Mouse (Mus musculus): ENCODE data around the gene Erbb3. TPM values are rescaled to one million over a fixed set of nuclear protein-coding genes. Genes with fewer than 3 reads are reported as not detected.

Gene Erbb3
- polyA plus RNA-seq, 1 experiment: 39.4 TPM

- no peaks in the 10 kb centered on the region for H3K9me3 ChIP-seq (replicated peaks; ENCODE audit: control insufficient read depth, insufficient read depth, low read length, poor library complexity, severe bottlenecking)
- no peaks in the 10 kb centered on the region for H3K27me3 ChIP-seq (ENCODE audit: control insufficient read depth, insufficient read depth, low read length, poor library complexity, severe bottlenecking)
Observed at GRCm38 (mm10) chr10:128524111-128524731, 65.2 kb downstream of the Erbb3 start.

DNA sequence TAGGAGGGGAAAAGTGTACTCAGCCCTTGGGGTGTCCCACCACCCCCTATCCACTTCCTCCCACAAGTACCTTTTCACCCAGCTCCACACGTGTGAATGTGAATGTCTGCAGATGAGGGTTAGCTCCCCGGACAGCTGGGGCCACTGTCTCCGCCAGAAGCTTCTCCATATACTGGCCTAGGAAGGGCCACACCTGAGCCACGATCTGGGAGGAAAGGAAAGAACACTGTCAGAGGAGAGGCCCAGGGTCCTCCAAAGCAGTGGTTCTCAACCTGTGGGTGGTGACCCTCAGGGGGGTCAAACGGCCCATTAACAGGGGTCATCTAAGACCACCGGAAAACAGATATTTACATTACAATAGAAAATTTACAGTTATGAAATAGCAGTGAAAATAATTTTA is 67.1 kb downstream of the Erbb3 start:
- H3K9ac ChIP-seq (ENCODE audit: low read depth, poor library complexity, severe bottlenecking): no peak overlapping the region
- H3K9me3 ChIP-seq (replicated peaks; ENCODE audit: control insufficient read depth, insufficient read depth, low read length, poor library complexity, severe bottlenecking): no peaks in the 10 kb centered on the region
- no peak overlapping the region for H3K4me3 ChIP-seq (ENCODE audit: low read depth, low read length)
- no peak overlapping the region for H3K27ac ChIP-seq (ENCODE audit: insufficient read depth, low read length)
- no peaks in the 10 kb centered on the region for H3K36me3 ChIP-seq (ENCODE audit: control insufficient read depth, insufficient read depth, low read length, poor library complexity, severe bottlenecking)
- TF ChIP-seq POLR2A (IDR thresholded peaks at IDR 0.05; ENCODE audit: insufficient read depth, low read length) (no peak), EP300 (IDR thresholded peaks at IDR 0.05; ENCODE audit: insufficient read depth, low read depth, low read length) (no peak), CTCF (IDR thresholded peaks at IDR 0.05; ENCODE audit: low read depth, low read length) (no peak)
- no peaks in the 10 kb centered on the region for H3K27me3 ChIP-seq (ENCODE audit: control insufficient read depth, insufficient read depth, low read length, poor library complexity, severe bottlenecking)
- no peaks in the 10 kb centered on the region for H3K4me1 ChIP-seq (ENCODE audit: control insufficient read depth, insufficient read depth, low read length)

More at GRCm38 (mm10) chr10:128524111-128524731, 65.2 kb downstream of the Erbb3 start:
- Histone ChIP-seq H3K4me1 (ENCODE audit: control insufficient read depth, insufficient read depth, low read length) (no peaks in the 10 kb centered on the region), H3K27ac (ENCODE audit: insufficient read depth, low read length) (no peak overlapping the region), H3K4me3 (ENCODE audit: low read depth, low read length) (peak overlapping the region; percentile 85), H3K9ac (ENCODE audit: low read depth, poor library complexity, severe bottlenecking) (peak overlapping the region; percentile 75; the same call in 1 of the 2 replicates), H3K36me3 (ENCODE audit: control insufficient read depth, insufficient read depth, low read length, poor library complexity, severe bottlenecking) (no peaks in the 10 kb centered on the region)
- TF ChIP-seq CTCF (IDR thresholded peaks at IDR 0.05; ENCODE audit: low read depth, low read length) (no peak), EP300 (IDR thresholded peaks at IDR 0.05; ENCODE audit: insufficient read depth, low read depth, low read length) (no peak), POLR2A (IDR thresholded peaks at IDR 0.05; ENCODE audit: insufficient read depth, low read length) (no peak)

- no peaks in the 10 kb centered on the region for H3K27me3 ChIP-seq (ENCODE audit: control insufficient read depth, insufficient read depth, low read length, poor library complexity, severe bottlenecking)
- H3K36me3 ChIP-seq (ENCODE audit: control insufficient read depth, insufficient read depth, low read length, poor library complexity, severe bottlenecking): no peaks in the 10 kb centered on the region
- no peak for TF ChIP-seq CTCF (IDR thresholded peaks at IDR 0.05; ENCODE audit: low read depth, low read length)
- no peak for TF ChIP-seq EP300 (IDR thresholded peaks at IDR 0.05; ENCODE audit: insufficient read depth, low read depth, low read length)
- TF ChIP-seq POLR2A (IDR thresholded peaks at IDR 0.05; ENCODE audit: insufficient read depth, low read length): no peak
- H3K4me3 ChIP-seq (ENCODE audit: low read depth, low read length): no peak overlapping the region
- H3K9ac ChIP-seq (ENCODE audit: low read depth, poor library complexity, severe bottlenecking): no peak overlapping the region
- H3K27ac ChIP-seq (ENCODE audit: insufficient read depth, low read length): no peak overlapping the region
- peaks cover 2% of the 10 kb centered on the region for H3K4me1 ChIP-seq (ENCODE audit: control insufficient read depth, insufficient read depth, low read length)
- H3K9me3 ChIP-seq (replicated peaks; ENCODE audit: control insufficient read depth, insufficient read depth, low read length, poor library complexity, severe bottlenecking): no peaks in the 10 kb centered on the region
Observed at GRCm38 (mm10) chr10:128520591-128520990, 68.9 kb downstream of the Erbb3 start.

- Histone ChIP-seq H3K27me3 (ENCODE audit: control insufficient read depth, insufficient read depth, low read length, poor library complexity, severe bottlenecking) (no peaks in the 10 kb centered on the region), H3K9me3 (replicated peaks; ENCODE audit: control insufficient read depth, insufficient read depth, low read length, poor library complexity, severe bottlenecking) (no peaks in the 10 kb centered on the region), H3K4me3 (ENCODE audit: low read depth, low read length) (no peak overlapping the region), H3K4me1 (ENCODE audit: control insufficient read depth, insufficient read depth, low read length) (peaks cover 4% of the 10 kb centered on the region), H3K27ac (ENCODE audit: insufficient read depth, low read length) (no peak overlapping the region), H3K9ac (ENCODE audit: low read depth, poor library complexity, severe bottlenecking) (no peak overlapping the region), H3K36me3 (ENCODE audit: control insufficient read depth, insufficient read depth, low read length, poor library complexity, severe bottlenecking) (no peaks in the 10 kb centered on the region)
- no peak for TF ChIP-seq EP300 (IDR thresholded peaks at IDR 0.05; ENCODE audit: insufficient read depth, low read depth, low read length)
- TF ChIP-seq CTCF (IDR thresholded peaks at IDR 0.05; ENCODE audit: low read depth, low read length): peak; percentile 78
Observed at GRCm38 (mm10) chr10:128518833-128519232, 70.6 kb downstream of the Erbb3 start.

Other genes with a start within 250 kb of the Erbb3 start
- 18.7 and 20.2 TPM in 2 replicates for gene Coq10a, start 220.7 kb downstream of the Erbb3 start, polyA plus RNA-seq (2011; ENCODE audit: insufficient read depth, insufficient read length, low read depth, missing spikeins)
- 28.8 and 29.0 TPM in 2 replicates for gene Ankrd52, start 212.5 kb downstream of the Erbb3 start, polyA plus RNA-seq (2011; ENCODE audit: insufficient read depth, insufficient read length, low read depth, missing spikeins)
- 0.31 TPM in 1 of 2 replicates, not detected in the other for gene Slc39a5, start 188.4 kb downstream of the Erbb3 start, polyA plus RNA-seq (2011; ENCODE audit: insufficient read depth, insufficient read length, low read depth, missing spikeins)
- gene Nabp2, start 178.2 kb downstream of the Erbb3 start, polyA plus RNA-seq (2011; ENCODE audit: insufficient read depth, insufficient read length, low read depth, missing spikeins): 79.3 and 82.9 TPM in 2 replicates
- 33.3 and 37.4 TPM in 2 replicates for gene Rnf41, start 178.0 kb downstream of the Erbb3 start, polyA plus RNA-seq (2011; ENCODE audit: insufficient read depth, insufficient read length, low read depth, missing spikeins)
- gene Smarcc2, start 130.4 kb downstream of the Erbb3 start, polyA plus RNA-seq (2011; ENCODE audit: insufficient read depth, insufficient read length, low read depth, missing spikeins): 26.3 and 28.6 TPM in 2 replicates
- gene Myl6, start 95.5 kb downstream of the Erbb3 start, polyA plus RNA-seq (2011; ENCODE audit: insufficient read depth, insufficient read length, low read depth, missing spikeins): 642 and 680 TPM in 2 replicates
- gene Myl6b, start 91.0 kb downstream of the Erbb3 start, polyA plus RNA-seq (2011; ENCODE audit: insufficient read depth, insufficient read length, low read depth, missing spikeins): 9.0 and 12.8 TPM in 2 replicates
- 20.1 and 20.5 TPM in 2 replicates for gene Esyt1, start 63.8 kb downstream of the Erbb3 start, polyA plus RNA-seq (2011; ENCODE audit: insufficient read depth, insufficient read length, low read depth, missing spikeins)
- gene Zc3h10, start 41.9 kb downstream of the Erbb3 start, polyA plus RNA-seq (2011; ENCODE audit: insufficient read depth, insufficient read length, low read depth, missing spikeins): 22.4 and 24.6 TPM in 2 replicates
- gene Rpl41, start 40.3 kb downstream of the Erbb3 start, polyA plus RNA-seq (2011; ENCODE audit: insufficient read depth, insufficient read length, low read depth, missing spikeins): 3,771 and 3,978 TPM in 2 replicates
- gene Pa2g4, start 23.7 kb downstream of the Erbb3 start, polyA plus RNA-seq (2011; ENCODE audit: insufficient read depth, insufficient read length, low read depth, missing spikeins): 366 and 396 TPM in 2 replicates
- 1,832 and 1,959 TPM in 2 replicates for gene Rps26, start 37.1 kb upstream of the Erbb3 start, polyA plus RNA-seq (2011; ENCODE audit: insufficient read depth, insufficient read length, low read depth, missing spikeins)
- 9.8 and 11.6 TPM in 2 replicates for gene Ikzf4, start 56.3 kb upstream of the Erbb3 start, polyA plus RNA-seq (2011; ENCODE audit: insufficient read depth, insufficient read length, low read depth, missing spikeins)
- gene Suox, start 84.4 kb upstream of the Erbb3 start, polyA plus RNA-seq (2011; ENCODE audit: insufficient read depth, insufficient read length, low read depth, missing spikeins): 14.3 and 14.4 TPM in 2 replicates
- gene Rab5b, start 106.6 kb upstream of the Erbb3 start, polyA plus RNA-seq (2011; ENCODE audit: insufficient read depth, insufficient read length, low read depth, missing spikeins): 79.0 and 83.6 TPM in 2 replicates
- 3.0 TPM in 2 replicates for gene Pmel, start 114.5 kb upstream of the Erbb3 start, polyA plus RNA-seq (2011; ENCODE audit: insufficient read depth, insufficient read length, low read depth, missing spikeins)
- 81.4 and 82.7 TPM in 2 replicates for gene Cdk2, start 115.4 kb upstream of the Erbb3 start, polyA plus RNA-seq (2011; ENCODE audit: insufficient read depth, insufficient read length, low read depth, missing spikeins)
- gene Dgka, start 155.2 kb upstream of the Erbb3 start, polyA plus RNA-seq (2011; ENCODE audit: insufficient read depth, insufficient read length, low read depth, missing spikeins): 44.7 and 46.7 TPM in 2 replicates
- 53.8 and 56.0 TPM in 2 replicates for gene Pym1, start 158.2 kb upstream of the Erbb3 start, polyA plus RNA-seq (2011; ENCODE audit: insufficient read depth, insufficient read length, low read depth, missing spikeins)
- 0.46 and 1.5 TPM in 2 replicates for gene Mmp19, start 201.3 kb upstream of the Erbb3 start, polyA plus RNA-seq (2011; ENCODE audit: insufficient read depth, insufficient read length, low read depth, missing spikeins)
- 41.3 and 45.5 TPM in 2 replicates for gene Dnajc14, start 214.4 kb upstream of the Erbb3 start, polyA plus RNA-seq (2011; ENCODE audit: insufficient read depth, insufficient read length, low read depth, missing spikeins)
- 12.3 and 12.6 TPM in 2 replicates for gene Tmem198b, start 214.7 kb upstream of the Erbb3 start, polyA plus RNA-seq (2011; ENCODE audit: insufficient read depth, insufficient read length, low read depth, missing spikeins)
- 269 and 288 TPM in 2 replicates for gene Sarnp, start 227.7 kb upstream of the Erbb3 start, polyA plus RNA-seq (2011; ENCODE audit: insufficient read depth, insufficient read length, low read depth, missing spikeins)
- gene Ormdl2, start 232.0 kb upstream of the Erbb3 start, polyA plus RNA-seq (2011; ENCODE audit: insufficient read depth, insufficient read length, low read depth, missing spikeins): 63.2 and 69.2 TPM in 2 replicates

Measured in ES-Bruce4 (cell line).